Mouse (Mus musculus) heart, adult 2 months (tissue): ENCODE measurements at regions not wholly inside any gene's neighbourhood (a gene's known extent, or its start where the extent isn't known, plus 50 kb on each side); places are given as distances from the start of the nearest gene placed in this dataset.

Experiments
- CTCF ChIP-seq: fragments of 200-600 bp; IDR thresholded peaks from 2 replicates; pipeline ENCODE4 v1.8.1; 2022; ENCODE audit warnings: antibody characterized with exemption, mild to moderate bottlenecking, moderate library complexity
- POLR2A ChIP-seq: fragments of 200-500 bp; IDR thresholded peaks from 2 replicates; pipeline ENCODE4 v1.6.1; 2011; ENCODE audit warnings: mild to moderate bottlenecking, low read depth, low read length, control low read depth; ENCODE audit not compliant: insufficient read depth

DNA sequence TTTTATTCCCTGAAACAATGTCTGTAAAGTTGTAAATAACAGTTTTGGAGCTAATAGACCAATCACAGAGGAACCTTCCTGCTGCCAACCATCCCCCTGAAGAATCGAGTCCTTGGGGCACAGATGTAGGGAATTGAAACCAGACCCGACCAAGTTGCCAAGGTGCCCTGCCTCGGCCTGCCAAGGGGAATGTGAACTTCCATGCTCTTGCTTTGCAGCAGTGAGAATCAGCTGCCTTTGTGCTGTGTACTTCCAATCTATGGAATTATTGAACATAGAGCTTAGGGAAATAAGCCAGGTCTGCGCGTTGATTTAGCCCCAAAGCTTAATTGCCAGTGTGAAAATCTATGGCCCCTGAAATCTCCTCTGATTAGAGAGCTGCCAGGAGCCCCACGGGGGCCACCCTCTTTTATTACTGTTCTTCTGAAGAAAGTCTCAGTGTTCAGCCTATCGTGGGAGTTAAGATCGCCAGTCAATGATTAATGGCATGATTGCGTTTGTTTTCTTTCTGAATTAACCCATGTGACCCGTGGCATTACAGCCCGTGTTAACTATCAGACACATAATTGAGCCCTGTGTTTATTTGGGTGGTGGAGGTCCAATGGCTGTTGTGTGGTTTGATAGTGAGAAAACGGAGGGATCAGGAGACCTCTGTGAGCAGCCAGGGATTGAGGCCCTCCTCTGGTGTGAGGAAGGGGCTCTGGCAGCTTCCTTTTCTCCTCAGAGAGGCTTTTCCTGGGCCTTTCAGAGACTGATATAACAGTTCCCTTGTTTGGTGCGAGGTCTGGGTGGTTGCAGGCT lies 266.9 kb downstream of the Tbc1d1 start:
- TF ChIP-seq CTCF (no peak), POLR2A (no peak)
